Mouse (Mus musculus) heart, embryonic 16.5 days (tissue): ENCODE measurements around the gene Aifm2. TPM values are rescaled to one million over a fixed set of nuclear protein-coding genes. Genes with fewer than 3 reads are reported as not detected.

Experiments
- ATAC-seq: fragments of 200-750 bp; cut with Nextera tagmentation; replicated peaks from 2 replicates; pipeline ENCODE4 v1.8.0; 2017; ENCODE audit warnings: moderate number of reproducible peaks; ENCODE audit not compliant: insufficient read depth, low FRiP score; ENCODE audit errors: extremely low read depth
- H3K27ac ChIP-seq: fragments of 300-500 bp; sonication (generic); 2 replicates; pipeline ENCODE4 v1.5.1; 2014; ENCODE audit warnings: mild to moderate bottlenecking, low read length, control low read depth, moderate library complexity
- H3K27me3 ChIP-seq: fragments of 300-500 bp; sonication (generic); 2 replicates; pipeline ENCODE4 v1.6.1; 2014; ENCODE audit warnings: low read length, mixed read lengths; ENCODE audit not compliant: control insufficient read depth, insufficient read depth
- H3K36me3 ChIP-seq: fragments of 300-500 bp; sonication (generic); 2 replicates; pipeline ENCODE4 v1.6.1; 2014; ENCODE audit not compliant: control insufficient read depth, insufficient read depth
- H3K4me1 ChIP-seq: fragments of 300-500 bp; sonication (generic); 2 replicates; pipeline ENCODE4 v1.6.1; 2014; ENCODE audit warnings: low read length, mixed read lengths; ENCODE audit not compliant: control insufficient read depth, insufficient read depth
- H3K4me2 ChIP-seq: fragments of 300-500 bp; sonication (generic); 2 replicates; pipeline ENCODE4 v1.6.1; 2014; ENCODE audit warnings: low read depth, mild to moderate bottlenecking, control low read depth, low read length
- H3K4me3 ChIP-seq: fragments of 300-500 bp; sonication (generic); 2 replicates; pipeline ENCODE4 v1.5.1; 2014; ENCODE audit warnings: mild to moderate bottlenecking, control low read depth, low read length
- H3K9ac ChIP-seq: fragments of 300-500 bp; sonication (generic); 2 replicates; pipeline ENCODE4 v1.6.1; 2014; ENCODE audit warnings: low read length, control low read depth
- H3K9me3 ChIP-seq: fragments of 300-500 bp; sonication (generic); replicated peaks from 2 replicates; pipeline ENCODE4 v1.6.1; 2016; ENCODE audit warnings: low read length; ENCODE audit not compliant: control insufficient read depth
- WGBS: fragments of 180-500 bp; shearing (Covaris S2); extraction: QIAGEN DNeasy Blood & Tissue Kit; methylation state at CpG from one replicate; pipeline ENCODE4 v1.1.7; 2014; 5-methylcytosine and 5-hydroxymethylcytosine counted together
- polyA plus RNA-seq: library from polyadenylated mRNA; unstranded; fragments of >200 nt; fragmentation: Nextera tagmentation; extraction: Ambion mirVana; gene quantifications from 2 replicates; pipeline ENCODE4 v1.2.1, GENCODE M21; 2015

The Aifm2 gene
- polyA plus RNA-seq, 1 experiment from 2014 or later, result 26.0 TPM

GRCm38 (mm10) chr10:61751534-61752219, 36.6 kb downstream of the Aifm2 start:
- Histone ChIP-seq H3K27me3 (no peaks in the 10 kb centered on the region), H3K4me3 (no peak overlapping the region), H3K36me3 (peaks cover 22% of the 10 kb centered on the region), H3K4me1 (peaks cover under 1% of the 10 kb centered on the region; the same call in 1 of the 2 replicates), H3K27ac (peak overlapping the region; percentile 75), H3K9me3 (no peaks in the 10 kb centered on the region), H3K9ac (no peak overlapping the region), H3K4me2 (no peak overlapping the region)
- 55% methylated on average over 20 of the region's 20 CpGs for WGBS
- peak; percentile 58 for ATAC-seq

- no peak overlapping the region for H3K27ac ChIP-seq
- H3K36me3 ChIP-seq, result peaks cover 8% of the 10 kb centered on the region
- H3K9ac ChIP-seq, result no peak overlapping the region
- no peak overlapping the region for H3K4me3 ChIP-seq
- peaks cover 14% of the 10 kb centered on the region for H3K4me1 ChIP-seq
- no peak overlapping the region for H3K4me2 ChIP-seq
- H3K9me3 ChIP-seq, result no peaks in the 10 kb centered on the region
- no peaks in the 10 kb centered on the region for H3K27me3 ChIP-seq
- WGBS, result 95% methylated on average over 23 of the region's 23 CpGs
- ATAC-seq, result no peak
Measured at GRCm38 (mm10) chr10:61753071-61753470, 38.0 kb downstream of the Aifm2 start.

GRCm38 (mm10) chr10:61757022-61757421, 42.0 kb downstream of the Aifm2 start:
- H3K9ac ChIP-seq, result no peak overlapping the region
- 72% methylated on average over 14 of the region's 14 CpGs for WGBS
- H3K4me2 ChIP-seq, result no peak overlapping the region
- no peaks in the 10 kb centered on the region for H3K27me3 ChIP-seq
- H3K4me3 ChIP-seq, result no peak overlapping the region
- peaks cover 30% of the 10 kb centered on the region for H3K4me1 ChIP-seq
- H3K9me3 ChIP-seq, result no peaks in the 10 kb centered on the region
- H3K27ac ChIP-seq, result peak overlapping the region; percentile 82
- peaks cover 5% of the 10 kb centered on the region; the same call in 1 of the 2 replicates for H3K36me3 ChIP-seq
- peak; percentile 63; the same call in 1 of the 2 replicates for ATAC-seq

- peaks cover 5% of the 10 kb centered on the region; the same call in 1 of the 2 replicates for H3K36me3 ChIP-seq
- no peak overlapping the region for H3K4me3 ChIP-seq
- peaks cover 31% of the 10 kb centered on the region for H3K4me1 ChIP-seq
- no peak overlapping the region for H3K4me2 ChIP-seq
- H3K27ac ChIP-seq, result peak overlapping the region; percentile 98
- H3K27me3 ChIP-seq, result no peaks in the 10 kb centered on the region
- WGBS, result 99% methylated on average over 2 of the region's 2 CpGs
- ATAC-seq, result no peak
- H3K9ac ChIP-seq, result no peak overlapping the region
- no peaks in the 10 kb centered on the region for H3K9me3 ChIP-seq
Measured at GRCm38 (mm10) chr10:61758904-61759303, 43.8 kb downstream of the Aifm2 start.

- peaks cover 37% of the 10 kb centered on the region for H3K4me1 ChIP-seq
- H3K27ac ChIP-seq, result peak overlapping the region; percentile 98
- 16% methylated on average over 6 of the region's 6 CpGs for WGBS
- H3K36me3 ChIP-seq, result peaks cover under 1% of the 10 kb centered on the region; the same call in 1 of the 2 replicates
- H3K4me2 ChIP-seq, result peak overlapping the region; percentile 47; the same call in 1 of the 2 replicates
- peak; percentile 78 for ATAC-seq
- H3K9me3 ChIP-seq, result no peaks in the 10 kb centered on the region
- no peak overlapping the region for H3K9ac ChIP-seq
- H3K4me3 ChIP-seq, result no peak overlapping the region
- no peaks in the 10 kb centered on the region for H3K27me3 ChIP-seq
Measured at GRCm38 (mm10) chr10:61759869-61760268, 44.8 kb downstream of the Aifm2 start.

- peak; percentile 75 for ATAC-seq
- peak overlapping the region; percentile 58 for H3K4me2 ChIP-seq
- H3K27me3 ChIP-seq, result no peaks in the 10 kb centered on the region
- H3K9ac ChIP-seq, result peak overlapping the region; percentile 58
- peaks cover 18% of the 10 kb centered on the region for H3K4me1 ChIP-seq
- H3K9me3 ChIP-seq, result no peaks in the 10 kb centered on the region
- H3K36me3 ChIP-seq, result no peaks in the 10 kb centered on the region
- H3K27ac ChIP-seq, result peak overlapping the region; percentile 89
- peak overlapping the region; percentile 26 for H3K4me3 ChIP-seq
- WGBS, result 18% methylated on average over 8 of the region's 8 CpGs
Measured at GRCm38 (mm10) chr10:61764689-61765088, 49.6 kb downstream of the Aifm2 start.

GRCm38 (mm10) chr10:61765558-61765957, 50.5 kb downstream of the Aifm2 start:
- Histone ChIP-seq H3K4me1 (peaks cover 13% of the 10 kb centered on the region), H3K9ac (no peak overlapping the region), H3K9me3 (no peaks in the 10 kb centered on the region), H3K27ac (no peak overlapping the region), H3K27me3 (no peaks in the 10 kb centered on the region), H3K4me3 (no peak overlapping the region), H3K4me2 (no peak overlapping the region), H3K36me3 (no peaks in the 10 kb centered on the region)
- ATAC-seq, result no peak
- WGBS, result 72% methylated on average over 5 of the region's 5 CpGs

GRCm38 (mm10) chr10:61766806-61767205, 51.7 kb downstream of the Aifm2 start:
- Histone ChIP-seq H3K4me2 (no peak overlapping the region), H3K9ac (no peak overlapping the region), H3K4me1 (peaks cover 13% of the 10 kb centered on the region), H3K4me3 (no peak overlapping the region), H3K36me3 (no peaks in the 10 kb centered on the region), H3K27me3 (no peaks in the 10 kb centered on the region), H3K9me3 (no peaks in the 10 kb centered on the region), H3K27ac (no peak overlapping the region)
- WGBS, result 55% methylated on average over 6 of the region's 6 CpGs
- ATAC-seq, result no peak

- H3K27ac ChIP-seq, result no peak overlapping the region
- H3K9ac ChIP-seq, result no peak overlapping the region
- H3K36me3 ChIP-seq, result no peaks in the 10 kb centered on the region
- no peaks in the 10 kb centered on the region for H3K27me3 ChIP-seq
- H3K9me3 ChIP-seq, result no peaks in the 10 kb centered on the region
- no peak overlapping the region for H3K4me3 ChIP-seq
- no peak overlapping the region for H3K4me2 ChIP-seq
- no peak for ATAC-seq
- 44% methylated on average over 8 of the region's 9 CpGs for WGBS
- H3K4me1 ChIP-seq, result no peaks in the 10 kb centered on the region
Measured at GRCm38 (mm10) chr10:61781461-61782128, 66.5 kb downstream of the Aifm2 start.
